Mouse (Mus musculus) forebrain, embryonic 14.5 days (tissue): ENCODE measurements at regions not wholly inside any gene's neighbourhood (a gene's known extent, or its start where the extent isn't known, plus 50 kb on each side); places are given as distances from the start of the nearest gene placed in this dataset.

Source experiments
- ATAC-seq: fragments of 200-750 bp; cut with Nextera tagmentation; 2 replicates; pipeline ENCODE4 v1.8.0; 2017; ENCODE audit warnings: mild to moderate bottlenecking, moderate library complexity
- DNase-seq: peaks from one replicate; pipeline ENCODE4 v3.0.0-alpha.2; 2015; ENCODE audit warnings: low spot score
- H3K27ac ChIP-seq: fragments of 300-500 bp; sonication (generic); 2 replicates; pipeline ENCODE4 v1.5.1; 2014; ENCODE audit warnings: low read depth, mild to moderate bottlenecking, control low read depth, low read length, moderate library complexity
- H3K27me3 ChIP-seq: fragments of 300-500 bp; sonication (generic); replicated peaks from 2 replicates; pipeline ENCODE4 v1.6.1; 2014; ENCODE audit warnings: low read length, control low read depth, mixed read lengths; ENCODE audit not compliant: control insufficient read depth, insufficient read depth
- H3K36me3 ChIP-seq: fragments of 300-500 bp; sonication (generic); 2 replicates; pipeline ENCODE4 v1.6.1; 2014; ENCODE audit warnings: low read length, control low read depth; ENCODE audit not compliant: control insufficient read depth, insufficient read depth
- H3K4me1 ChIP-seq: fragments of 300-500 bp; sonication (generic); 2 replicates; pipeline ENCODE4 v1.6.1; 2014; ENCODE audit warnings: antibody characterized with exemption, low read length, control low read depth; ENCODE audit not compliant: control insufficient read depth, insufficient read depth
- H3K4me2 ChIP-seq: fragments of 300-500 bp; sonication (generic); 2 replicates; pipeline ENCODE4 v1.6.1; 2014; ENCODE audit warnings: mild to moderate bottlenecking, control low read depth, low read length
- H3K4me3 ChIP-seq: fragments of 300-500 bp; sonication (generic); 2 replicates; pipeline ENCODE4 v1.5.1; 2014; ENCODE audit warnings: low read depth, low read length, control low read depth
- H3K9ac ChIP-seq: fragments of 300-500 bp; sonication (generic); 2 replicates; pipeline ENCODE4 v1.6.1; 2014; ENCODE audit warnings: mild to moderate bottlenecking, low read length, control low read depth, moderate library complexity
- H3K9me3 ChIP-seq: fragments of 300-500 bp; sonication (generic); replicated peaks from 2 replicates; pipeline ENCODE4 v1.6.1; 2016; ENCODE audit warnings: low read length, control low read depth, mixed read lengths; ENCODE audit not compliant: control insufficient read depth
- WGBS: fragments of 180-500 bp; shearing (Covaris S2); extraction: QIAGEN DNeasy Blood & Tissue Kit; methylation state at CpG from one replicate; pipeline ENCODE4 v1.1.7; 2014; 5-methylcytosine and 5-hydroxymethylcytosine counted together

DNA sequence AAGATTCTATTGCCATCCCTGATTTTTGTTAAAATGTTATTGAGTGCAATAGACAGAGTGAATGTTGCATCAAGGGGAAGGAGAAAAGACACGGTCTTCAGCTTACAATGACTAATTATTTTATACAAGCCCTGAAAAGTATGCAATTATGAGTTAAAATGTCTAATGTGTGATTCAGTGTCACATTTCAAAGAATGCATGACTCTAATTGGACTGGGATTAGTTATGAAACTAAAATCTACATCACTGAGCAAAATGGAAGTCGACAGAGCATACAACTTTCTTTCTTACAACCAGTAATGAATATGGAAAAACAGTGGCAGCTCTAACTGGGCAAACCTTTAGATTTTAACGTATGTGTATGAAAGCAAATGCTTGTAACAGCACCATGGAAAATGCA lies 470.2 kb downstream of the Cylc2 start:
- Histone ChIP-seq H3K36me3 (no peaks in the 10 kb centered on the region), H3K27ac (no peak overlapping the region), H3K9me3 (no peaks in the 10 kb centered on the region), H3K4me1 (no peaks in the 10 kb centered on the region), H3K27me3 (no peaks in the 10 kb centered on the region), H3K4me2 (no peak overlapping the region), H3K4me3 (no peak overlapping the region), H3K9ac (no peak overlapping the region)
- WGBS = 66% methylated on average over 3 of the region's 3 CpGs
- no peak for DNase-seq
- ATAC-seq = no peak
